Mouse (Mus musculus) right cerebral cortex, adult 18-20 months (tissue): ENCODE measurements around the gene Upk3bl.
A peak's percentile ranks its signal among the peaks of the same experiment; 100 is the strongest.

Experiments used
- DNase-seq: peaks from one replicate; pipeline ENCODE4 v3.0.0; 2022; ENCODE audit warnings: mixed read lengths

Gene Upk3bl

DNA sequence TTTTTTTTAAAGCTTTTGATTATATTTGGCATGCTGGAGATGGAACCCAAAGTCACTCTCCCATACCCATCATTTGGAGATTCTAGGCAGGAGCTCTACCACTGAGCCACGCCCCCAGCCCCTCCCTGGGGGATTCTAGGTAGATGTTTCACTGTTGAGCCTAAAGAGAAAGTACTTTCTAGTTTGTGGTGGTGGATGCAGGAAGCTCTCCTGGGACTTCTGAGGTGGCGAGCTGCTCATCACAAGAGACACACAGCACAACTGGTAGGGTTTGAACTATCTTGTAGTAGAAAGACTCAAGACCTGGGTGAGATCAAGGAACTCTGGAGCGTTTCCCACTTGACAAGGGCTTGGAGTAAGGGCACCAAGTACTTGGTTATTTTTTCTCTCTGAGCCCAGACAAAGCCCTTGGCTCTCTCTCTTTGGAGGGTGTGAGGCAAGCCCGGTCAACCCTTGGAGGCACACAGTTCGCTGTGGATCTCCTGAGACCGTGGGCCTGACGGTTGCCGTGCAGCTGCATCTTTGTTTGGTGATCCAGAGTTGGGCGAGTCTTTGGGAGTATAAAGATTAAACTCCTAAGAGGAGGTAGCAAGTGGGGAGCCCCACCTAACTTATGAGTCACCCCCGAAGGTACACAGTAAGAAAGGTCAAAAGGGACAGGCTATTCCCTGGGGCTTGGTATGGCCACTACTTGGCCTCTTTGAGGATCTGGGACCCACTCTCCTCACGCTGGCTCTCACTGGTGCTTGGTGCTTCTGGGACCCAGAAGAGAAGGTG is at the start of gene Upk3bl:
Upk3bl (plus strand) TSS at position 192 of the 777 bp plus-strand sequence.
- DNase-seq = no peak

DNA sequence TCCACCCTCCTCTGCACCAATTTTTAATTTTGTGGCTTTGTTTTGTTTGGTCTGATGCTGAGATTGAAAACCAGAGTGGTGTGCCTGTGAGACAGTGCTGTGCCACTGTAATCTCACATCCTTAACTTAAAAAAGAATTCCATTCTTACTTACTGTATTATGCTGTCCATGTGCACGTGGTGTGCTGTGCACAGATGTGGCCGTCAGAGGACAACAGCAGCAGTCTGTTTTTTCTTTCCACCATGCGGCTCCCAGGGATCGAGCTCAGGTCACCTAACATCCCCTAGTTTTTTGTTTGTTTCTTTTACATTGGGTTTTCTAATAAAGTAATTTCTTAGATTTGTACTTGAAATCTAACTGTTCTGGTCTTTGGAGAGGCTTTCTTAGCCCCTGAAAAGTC is 49.8 kb upstream of the Upk3bl start:
- DNase-seq = no peak

DNA sequence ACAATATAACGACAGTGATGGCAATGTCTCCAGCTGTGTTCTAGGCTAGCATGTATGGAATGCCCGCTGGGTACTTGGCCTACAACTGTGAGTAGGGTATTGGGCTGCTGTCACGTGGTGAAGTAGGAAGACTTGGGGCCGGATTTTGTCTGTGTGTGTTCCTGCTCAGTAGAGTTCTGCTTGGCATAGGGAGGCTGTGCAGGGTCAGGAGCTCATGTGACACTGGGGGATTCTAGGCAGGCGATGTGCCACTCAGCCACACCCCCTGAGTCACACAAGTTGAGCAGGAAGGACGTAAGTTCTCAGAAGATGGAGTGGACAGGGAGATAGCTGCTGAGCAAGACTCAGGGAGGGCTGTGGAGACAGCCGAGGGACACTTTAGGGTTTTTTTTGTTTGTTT is 46.5 kb upstream of the Upk3bl start:
- DNase-seq = no peak

DNA sequence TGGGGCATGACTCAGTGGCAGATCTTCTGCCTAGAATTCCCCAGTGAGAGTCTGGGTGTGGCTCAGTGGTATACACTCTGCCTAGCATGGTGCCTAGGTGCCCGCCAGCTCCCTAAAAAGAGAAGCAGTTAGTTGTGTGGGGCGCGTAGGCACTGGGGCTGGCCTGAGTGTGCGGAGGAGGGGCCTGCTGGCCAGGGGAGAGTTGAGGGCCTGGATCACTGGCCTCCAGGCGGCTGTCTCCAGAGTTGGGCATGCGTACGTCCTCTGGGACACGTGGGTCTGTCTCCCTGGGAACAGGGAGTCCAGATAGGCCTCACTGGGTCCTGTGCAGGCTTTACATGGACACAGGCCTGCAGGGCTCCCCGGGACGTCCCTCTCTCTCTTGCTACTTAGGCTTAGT is 39.4 kb upstream of the Upk3bl start:
- DNase-seq = no peak

DNA sequence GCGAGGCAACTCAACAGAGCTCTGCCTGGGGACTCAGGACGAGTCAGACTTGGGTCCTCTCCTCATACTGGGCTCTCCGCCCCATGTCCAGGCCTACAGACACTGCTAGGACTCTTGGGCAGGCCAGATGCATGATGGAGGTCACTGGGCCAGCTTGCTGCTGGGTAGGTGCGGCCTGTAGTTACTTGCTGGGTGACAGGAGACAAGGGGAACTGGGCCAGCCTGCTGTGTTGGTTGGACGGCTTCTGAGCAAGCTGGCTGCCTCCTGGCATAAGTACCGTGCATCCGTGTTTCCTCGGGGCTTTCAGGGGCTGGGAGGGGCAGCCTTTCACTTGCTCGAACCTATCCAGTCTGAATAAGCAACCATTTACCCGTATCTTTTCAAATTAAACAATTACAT is 38.7 kb upstream of the Upk3bl start:
- no peak for DNase-seq

DNA sequence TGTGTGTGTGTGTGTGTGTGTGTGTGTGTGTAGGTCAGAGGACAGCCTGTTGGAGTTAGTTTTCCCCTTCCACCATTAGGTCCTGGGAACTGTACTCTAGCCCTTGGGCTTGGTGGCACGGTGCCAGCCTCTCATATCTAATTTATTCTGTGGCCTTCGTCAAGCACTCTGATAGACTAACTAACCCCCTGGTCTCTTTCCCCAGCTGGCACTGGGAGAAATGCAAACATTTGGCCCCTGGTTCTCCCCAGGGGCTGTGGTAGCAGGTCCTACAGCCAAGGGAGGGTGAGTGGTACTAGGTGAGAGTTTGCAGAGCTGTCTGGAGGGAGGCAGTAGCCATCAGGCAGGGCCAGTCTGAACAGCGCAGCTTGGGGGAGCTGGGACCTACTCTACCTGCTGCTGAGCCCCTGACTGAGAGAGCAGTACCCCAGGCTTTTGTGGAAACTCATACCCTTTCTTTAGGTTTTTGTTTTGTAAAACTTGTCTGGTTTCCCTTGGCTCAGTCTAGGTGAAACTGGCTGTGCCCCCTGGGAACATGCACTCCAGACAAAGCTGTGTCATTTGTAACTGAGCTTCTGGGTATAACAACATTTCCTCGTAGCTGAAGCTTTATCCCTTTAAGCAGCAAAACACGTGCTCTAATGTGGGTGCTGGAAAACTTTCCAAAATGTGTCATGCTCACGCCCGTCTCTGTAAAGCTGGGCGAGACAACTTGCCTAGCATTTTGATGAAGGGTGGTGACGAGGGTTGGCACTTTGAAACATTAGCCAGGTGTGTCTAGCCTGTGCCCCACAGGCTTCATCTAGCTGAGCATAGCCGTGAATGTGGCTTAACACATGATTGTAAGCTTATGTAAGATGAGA is 38.0 kb upstream of the Upk3bl start:
- no peak for DNase-seq

DNA sequence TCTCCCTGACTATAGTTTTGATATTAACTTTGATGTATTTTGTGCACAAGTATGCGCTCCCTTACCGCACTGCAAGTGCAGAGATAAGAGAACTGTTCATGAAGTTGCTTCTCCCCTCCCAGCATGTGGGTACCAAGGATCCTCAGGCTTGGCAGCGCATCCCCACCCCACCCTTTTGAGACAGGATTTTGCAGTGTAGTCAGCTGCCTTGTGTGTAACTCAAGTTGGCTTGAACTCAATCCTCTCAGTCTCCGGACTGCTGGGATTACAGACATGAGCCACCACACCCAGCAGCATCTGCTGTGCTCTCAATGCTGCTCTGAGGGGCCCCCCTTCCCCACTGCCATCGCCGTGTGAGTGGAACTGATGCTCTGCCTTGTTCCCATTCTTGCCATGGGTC is 37.0 kb upstream of the Upk3bl start:
- no peak for DNase-seq

DNA sequence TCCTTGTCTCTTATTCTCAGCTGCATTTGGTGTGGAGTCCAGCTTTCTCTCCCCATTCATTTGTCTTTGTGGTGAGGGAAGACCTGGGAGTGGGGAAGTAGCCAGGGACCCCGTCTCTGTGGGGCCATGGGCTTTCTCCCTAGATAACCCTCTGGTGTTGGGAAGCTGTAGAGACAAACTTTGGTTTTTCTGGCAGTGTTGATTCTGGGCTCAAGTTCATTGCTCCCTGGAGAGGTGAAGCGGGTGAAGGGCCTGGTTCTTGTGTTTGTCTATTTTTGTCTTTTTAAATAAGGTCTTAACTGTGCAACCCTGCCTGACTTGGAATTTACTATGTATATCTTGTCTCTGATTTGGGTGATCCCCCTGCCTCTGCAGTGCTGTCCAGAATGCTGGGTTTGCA is 35.6 kb upstream of the Upk3bl start:
- DNase-seq = no peak

DNA sequence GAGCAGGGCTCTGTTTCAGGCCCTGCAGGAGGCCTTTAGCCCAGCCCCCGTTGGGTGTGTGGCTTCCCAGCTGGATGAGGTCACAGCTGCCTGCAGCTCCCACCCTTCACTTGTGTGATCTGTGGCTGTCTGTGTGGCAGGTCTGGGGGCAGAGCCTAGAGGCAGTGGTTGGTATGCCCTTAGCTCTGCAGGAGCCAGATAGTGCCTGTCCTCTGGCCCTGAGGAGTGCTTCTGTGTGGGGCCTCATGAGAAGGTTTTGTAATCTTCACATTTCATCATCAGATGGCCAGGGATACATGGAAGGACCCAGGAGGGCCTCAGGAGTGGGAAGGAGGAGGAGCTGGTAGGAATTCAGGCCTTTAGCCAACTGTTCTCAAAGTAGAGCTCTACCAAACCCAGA is 34.4 kb upstream of the Upk3bl start:
- DNase-seq = no peak

DNA sequence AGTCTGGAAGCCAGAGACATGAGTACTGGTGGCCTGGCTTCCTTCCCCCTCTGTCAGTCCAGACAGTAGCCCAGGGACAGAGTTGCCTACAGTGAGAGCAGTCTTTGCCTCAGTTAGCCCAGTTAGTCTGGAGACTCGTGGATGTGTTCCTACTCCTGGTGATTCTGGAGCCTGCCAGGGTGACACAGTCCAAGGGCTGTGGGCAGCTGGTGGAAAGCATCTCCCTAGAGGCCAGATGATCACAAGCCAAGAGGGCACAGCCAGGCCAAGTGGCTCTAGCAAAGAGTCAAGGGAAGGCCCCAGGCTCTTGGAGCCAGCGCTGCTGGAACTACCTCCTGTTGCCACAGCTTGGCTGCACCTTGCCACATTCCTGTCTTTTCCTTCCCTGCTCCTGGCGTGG is 28.6 kb upstream of the Upk3bl start:
- DNase-seq = no peak

DNA sequence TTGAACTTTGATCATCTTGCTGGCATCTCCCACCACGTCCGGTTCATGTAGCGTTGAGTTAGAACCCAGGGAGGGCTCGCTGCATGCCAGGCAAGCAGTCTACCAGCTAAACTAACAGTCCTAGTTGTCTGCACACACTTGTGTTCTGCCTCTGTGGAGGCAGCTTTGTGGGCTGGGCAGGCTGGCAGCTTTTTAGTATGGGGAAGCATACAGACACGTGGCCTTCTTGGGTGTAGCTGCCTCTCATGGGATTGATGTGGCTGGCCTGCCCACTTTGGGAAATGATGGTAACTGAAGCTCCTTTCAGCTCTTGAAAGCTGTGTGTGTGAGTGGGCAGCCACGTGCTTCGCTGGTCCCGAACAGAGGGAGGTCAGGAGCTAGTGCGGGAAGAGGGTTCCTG is 27.4 kb upstream of the Upk3bl start:
- peak; percentile 15 for DNase-seq

DNA sequence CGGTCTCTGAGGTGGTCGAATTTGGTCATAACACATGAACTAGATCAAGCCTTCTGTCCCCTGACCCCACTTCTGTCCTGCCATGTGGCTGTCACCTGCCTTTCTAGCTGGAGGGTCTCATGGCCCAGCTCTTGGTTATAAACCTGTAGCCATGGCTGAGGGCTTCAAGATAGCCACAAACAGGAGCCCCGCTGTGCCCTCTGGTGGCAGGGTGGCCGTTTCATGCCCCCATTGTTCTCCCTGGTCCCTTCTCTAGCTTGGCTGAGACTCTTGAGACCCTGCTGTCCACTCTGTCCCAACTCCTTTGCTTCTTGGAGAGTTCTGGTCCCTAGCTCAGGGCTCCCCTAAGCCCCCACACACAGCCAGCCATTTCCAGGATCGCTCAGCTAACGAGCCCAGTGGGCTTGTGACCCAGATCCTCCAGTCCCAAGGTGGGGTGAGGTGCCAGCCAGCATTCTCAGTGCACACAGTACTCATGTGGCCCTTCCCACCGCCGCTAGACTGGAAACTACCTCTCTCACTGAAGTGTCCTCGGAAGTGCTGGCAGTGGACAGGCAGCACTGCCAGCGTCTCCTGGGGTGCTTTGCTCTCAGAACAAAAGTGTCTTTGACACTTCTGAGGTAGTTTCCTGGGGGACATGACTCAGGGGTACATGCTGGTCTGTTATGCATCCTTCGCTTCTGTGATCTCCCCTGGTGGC is 26.5 kb upstream of the Upk3bl start:
- no peak for DNase-seq

DNA sequence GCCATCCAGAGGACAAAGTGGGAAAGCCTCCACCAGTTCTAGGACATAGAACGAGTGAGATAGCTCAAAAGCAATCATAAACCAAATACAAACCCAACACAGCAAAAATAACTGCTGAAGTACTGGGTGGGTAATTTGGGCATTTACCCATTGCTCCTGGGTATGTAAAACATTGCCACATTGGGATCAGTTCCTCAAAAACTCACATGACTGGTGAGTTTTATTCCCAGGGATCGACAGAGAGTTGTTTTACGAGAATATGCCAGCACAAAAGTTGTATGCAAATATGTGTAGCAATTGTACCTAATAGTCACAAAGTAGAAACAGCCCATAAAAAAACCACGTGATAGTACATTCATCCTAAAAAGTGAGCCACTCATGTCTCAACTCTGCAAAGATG is 19.4 kb upstream of the Upk3bl start:
- no peak for DNase-seq

DNA sequence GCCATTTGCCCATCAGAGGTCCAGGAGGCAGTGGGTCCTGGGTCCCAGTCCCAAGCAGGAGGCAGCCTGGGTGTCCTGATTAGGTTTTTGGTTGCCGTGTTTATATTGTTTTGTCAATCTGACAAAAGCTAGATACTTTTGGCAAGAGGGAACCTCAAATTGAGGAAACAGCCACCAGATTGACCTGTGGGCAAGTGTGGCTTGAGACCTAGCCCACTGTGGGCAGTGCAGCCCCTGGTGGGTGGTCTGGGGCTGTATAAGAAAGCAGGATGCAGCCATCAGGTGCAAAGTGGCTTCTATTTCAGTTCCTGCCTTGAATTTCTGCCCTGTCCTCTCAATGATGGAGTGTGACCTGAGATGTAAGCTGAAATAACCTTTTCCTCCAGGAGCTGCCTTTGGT is 19.0 kb upstream of the Upk3bl start:
- DNase-seq = no peak

DNA sequence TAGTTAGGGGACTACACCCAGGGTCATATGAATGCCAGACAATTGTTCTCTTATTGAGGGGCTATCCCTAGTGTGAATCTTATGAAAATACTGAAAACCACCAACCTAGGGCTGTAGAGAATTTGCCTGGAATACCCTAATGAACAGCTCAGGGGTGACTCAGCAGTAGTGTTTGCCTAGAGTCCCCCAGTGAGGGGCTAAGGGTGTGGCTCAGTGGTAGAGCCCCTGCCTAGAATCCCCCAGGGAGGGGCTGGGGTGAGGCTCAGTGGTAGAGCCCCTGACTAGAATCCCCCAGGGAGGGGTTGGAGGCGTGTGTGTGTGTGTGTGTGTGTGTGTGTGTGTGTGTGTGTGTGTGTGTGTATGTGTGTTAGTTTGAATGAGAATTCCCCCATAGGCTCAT is 17.6 kb upstream of the Upk3bl start:
- DNase-seq = no peak

DNA sequence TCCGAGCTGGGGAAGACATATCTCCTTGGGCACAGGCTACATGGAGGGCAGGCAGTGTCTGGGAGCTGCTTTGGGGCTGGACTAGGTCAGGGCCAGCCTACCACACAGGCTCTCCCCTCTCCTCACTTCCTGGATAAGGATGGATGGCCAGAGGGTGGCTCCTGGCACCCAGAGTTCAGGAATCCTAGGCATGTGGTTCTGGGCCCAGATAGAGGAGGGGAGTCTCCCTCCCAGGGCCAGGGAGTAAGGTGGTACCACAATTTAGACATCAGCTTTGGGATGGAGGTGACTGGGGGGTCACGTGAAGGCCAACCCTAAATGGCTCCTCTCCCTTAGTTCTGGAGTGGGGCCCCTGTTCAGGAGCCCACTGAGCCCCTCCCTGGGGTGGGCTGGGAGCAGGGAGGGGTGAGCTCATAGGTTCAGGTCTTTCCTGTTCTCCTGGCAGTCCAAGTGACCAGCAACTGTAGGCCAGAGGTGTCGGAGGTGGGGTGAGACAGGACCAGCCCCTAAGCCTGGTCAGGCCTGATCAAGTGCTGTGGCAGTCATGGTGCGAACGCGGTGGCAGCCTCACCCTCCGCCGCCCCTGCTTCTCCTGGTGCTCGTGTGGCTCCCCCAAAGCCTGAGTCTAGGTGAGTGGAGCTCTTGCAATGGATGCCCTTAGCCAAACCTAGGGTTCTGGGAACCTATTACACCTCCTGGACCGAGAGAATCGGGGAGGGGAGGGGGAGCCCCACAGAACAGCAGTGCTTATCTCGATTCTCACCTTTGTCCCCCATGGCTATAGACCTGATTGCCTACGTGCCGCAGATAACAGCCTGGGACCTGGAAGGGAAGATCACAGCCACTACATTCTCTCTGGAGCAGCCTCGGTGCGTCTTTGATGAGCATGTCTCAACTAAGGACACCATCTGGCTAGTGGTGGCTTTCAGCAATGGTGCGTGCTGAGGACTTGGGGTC is 15.8 kb upstream of the Upk3bl start, which contains the start of gene Upk3b:
Upk3b (plus strand) TSS at position 239 of the 957 bp plus-strand sequence.
- DNase-seq = no peak

DNA sequence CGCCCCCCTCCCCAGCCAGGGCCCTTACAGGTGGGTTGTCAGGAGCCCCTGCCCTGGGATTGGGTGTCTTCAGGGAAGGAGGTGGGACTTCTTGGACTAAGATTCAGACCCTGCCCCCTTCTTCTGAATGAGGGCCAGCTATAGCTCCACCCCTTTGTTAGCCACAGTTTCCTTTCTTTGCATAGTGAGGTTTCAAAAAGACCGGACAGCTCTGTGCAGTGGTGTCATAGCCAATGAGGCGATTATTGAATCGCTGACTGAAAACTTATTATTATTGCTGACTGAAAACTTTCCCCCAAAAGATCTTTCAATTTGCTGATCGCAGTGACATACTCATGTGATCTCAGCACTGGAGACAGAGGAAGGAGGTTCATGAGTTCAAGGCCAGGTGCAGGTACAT is 14.1 kb upstream of the Upk3bl start:
- no peak for DNase-seq

DNA sequence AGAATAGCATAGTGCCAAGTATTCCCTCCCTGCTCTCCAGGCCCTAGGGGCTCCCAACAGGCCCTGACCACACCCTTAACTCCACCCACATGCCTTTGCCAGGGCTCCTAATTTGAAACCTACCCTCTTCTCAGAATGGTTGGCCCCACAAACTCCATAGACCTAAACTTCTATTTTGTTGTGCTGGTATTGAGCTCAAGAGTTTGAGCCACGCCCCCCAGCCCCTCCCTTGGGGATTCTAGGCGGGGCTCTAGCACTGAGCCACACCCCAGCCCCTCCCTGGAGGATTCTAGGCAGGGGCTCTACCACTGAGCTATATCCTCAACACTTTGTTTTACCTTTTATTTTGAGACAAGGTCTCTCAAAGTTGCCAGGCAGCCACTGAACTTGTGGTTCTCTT is 13.0 kb upstream of the Upk3bl start:
- no peak for DNase-seq

DNA sequence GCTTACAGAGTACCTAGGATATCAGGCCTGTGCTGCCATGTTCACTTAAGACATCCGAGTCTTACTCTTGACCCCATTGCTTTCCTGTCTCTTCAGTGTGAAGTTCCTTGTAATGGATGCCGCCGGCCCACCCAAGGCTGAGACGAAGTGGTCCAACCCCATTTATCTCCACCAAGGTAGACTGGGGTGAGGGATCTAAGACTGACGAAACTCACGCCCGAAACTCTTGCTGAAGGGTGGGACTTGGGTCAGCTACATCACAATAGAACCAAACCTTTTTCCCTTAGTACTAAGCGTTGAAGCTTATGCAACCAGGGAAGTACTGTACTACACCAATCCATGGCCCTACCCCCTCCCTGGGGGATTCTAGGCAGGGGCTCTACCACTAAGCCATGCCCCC is 12.6 kb upstream of the Upk3bl start:
- no peak for DNase-seq

DNA sequence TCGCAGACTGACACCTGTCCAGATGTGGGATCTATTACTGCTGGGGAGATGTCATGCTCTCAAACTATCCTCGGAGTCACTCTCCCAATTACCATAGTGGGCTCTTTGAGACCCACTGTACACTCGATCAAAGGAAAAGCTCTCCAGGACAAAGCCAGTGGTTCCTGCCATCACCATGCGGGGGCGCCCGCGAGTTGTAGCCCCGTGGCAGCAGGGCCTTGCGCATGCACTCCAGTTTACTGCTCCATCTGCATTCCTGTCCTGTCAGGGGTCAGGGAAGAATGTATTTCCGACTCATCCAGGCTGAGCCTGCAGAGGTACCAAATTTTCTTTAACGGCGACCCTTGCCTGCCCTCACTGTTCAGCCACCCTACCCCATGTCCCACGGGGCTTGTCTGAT is 9.4 kb upstream of the Upk3bl start:
- no peak for DNase-seq

DNA sequence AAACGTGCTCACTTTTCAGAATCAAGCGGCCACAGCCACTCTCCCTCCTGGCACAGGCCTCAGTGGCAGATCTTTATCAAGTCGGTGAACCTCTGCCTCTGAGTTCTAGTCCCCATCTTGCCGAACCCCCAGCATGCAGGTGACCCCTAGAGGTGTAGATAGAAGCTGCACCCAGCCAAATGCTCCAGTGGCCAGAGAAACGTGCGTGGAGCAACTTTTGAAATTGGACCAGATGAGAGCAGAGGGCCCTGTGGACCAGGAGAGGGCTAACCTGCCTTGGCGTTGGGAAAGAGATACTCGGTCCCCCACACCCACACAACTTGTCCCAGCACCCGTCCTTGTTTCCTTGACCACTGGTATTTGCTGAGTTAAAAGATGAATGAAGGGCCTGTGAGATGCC is 8.9 kb upstream of the Upk3bl start:
- DNase-seq = no peak

DNA sequence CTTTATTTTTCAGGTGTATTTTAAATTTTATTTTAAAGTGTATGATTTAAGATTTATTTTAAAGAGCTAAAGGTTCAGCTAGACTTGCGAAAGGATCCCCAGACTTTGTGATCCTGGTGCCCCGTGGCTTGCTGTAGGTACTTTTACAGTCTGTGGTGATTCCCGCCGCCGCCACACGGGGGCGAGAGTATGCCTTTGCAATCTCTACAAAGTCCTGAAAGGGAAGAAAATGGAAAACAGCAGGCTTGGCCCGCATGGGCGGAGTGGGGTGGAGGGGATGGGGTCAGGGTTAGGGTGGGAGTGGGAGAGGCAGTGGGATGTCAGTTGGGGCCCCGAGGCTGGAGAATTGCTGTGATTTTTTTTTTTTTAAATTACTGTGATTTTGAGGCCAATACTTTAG is 8.3 kb upstream of the Upk3bl start:
- DNase-seq = peak; percentile 70
